Mouse (Mus musculus) macrophage (primary cell): ENCODE data around the gene Ttc24. TPM values are rescaled to one million over a fixed set of nuclear protein-coding genes. Genes with fewer than 3 reads are reported as not detected.

Experiments
- polyA plus RNA-seq: library from polyadenylated mRNA; stranded (reverse); fragments of 250-400 nt; gene quantifications from 3 replicates; pipeline ENCODE4 v1.2.4, GENCODE M21; 2018; ENCODE audit warnings: inconsistent platforms

Ttc24 gene
- polyA plus RNA-seq, 1 experiment from 2014 or later, result not detected

Other genes with a start within 250 kb of the Ttc24 start
- gene Sh2d2a, start 231.5 kb downstream of the Ttc24 start, polyA plus RNA-seq, result not detected in 3 replicates
- gene Prcc, start 192.7 kb downstream of the Ttc24 start, polyA plus RNA-seq, result 21.8 to 30.4 TPM (median 26.0 TPM) in 3 replicates
- 101 to 165 TPM (median 143 TPM) in 3 replicates for gene Hdgf, start 172.0 kb downstream of the Ttc24 start, polyA plus RNA-seq
- gene Mrpl24, start 158.8 kb downstream of the Ttc24 start, polyA plus RNA-seq, result 54.3 to 77.0 TPM (median 59.3 TPM) in 3 replicates
- gene Isg20l2, start 148.0 kb downstream of the Ttc24 start, polyA plus RNA-seq, result 14.0 to 16.8 TPM (median 14.2 TPM) in 3 replicates
- 6.4 to 10.6 TPM (median 7.0 TPM) in 3 replicates for gene Rrnad1, start 147.6 kb downstream of the Ttc24 start, polyA plus RNA-seq
- gene Crabp2, start 129.6 kb downstream of the Ttc24 start, polyA plus RNA-seq, result not detected in 3 replicates
- gene Nes, start 107.2 kb downstream of the Ttc24 start, polyA plus RNA-seq, result 0.35 to 2.8 TPM (median 2.5 TPM) in 3 replicates
- not detected in 3 replicates for gene Bcan, start 78.1 kb downstream of the Ttc24 start, polyA plus RNA-seq
- not detected in 3 replicates for gene Hapln2, start 50.7 kb downstream of the Ttc24 start, polyA plus RNA-seq
- gene Gpatch4, start 35.2 kb downstream of the Ttc24 start, polyA plus RNA-seq, result 6.3 to 30.7 TPM (median 19.6 TPM) in 3 replicates
- 66.0 to 99.6 TPM (median 82.3 TPM) in 3 replicates for gene Naxe, start 19.8 kb downstream of the Ttc24 start, polyA plus RNA-seq
- 2.5 to 4.1 TPM (median 3.7 TPM) in 3 replicates for gene Iqgap3, start 3.7 kb upstream of the Ttc24 start, polyA plus RNA-seq
- gene Mef2d, start 64.1 kb upstream of the Ttc24 start, polyA plus RNA-seq, result 37.8 to 68.1 TPM (median 46.3 TPM) in 3 replicates
- gene Rhbg, start 176.4 kb upstream of the Ttc24 start, polyA plus RNA-seq, result not detected in 3 replicates
- gene Gm38392, start 208.9 kb upstream of the Ttc24 start, polyA plus RNA-seq, result not detected in 3 replicates
- 2.0 to 2.8 TPM (median 2.1 TPM) in 3 replicates for gene Tsacc, start 218.7 kb upstream of the Ttc24 start, polyA plus RNA-seq
- gene Cct3, start 218.8 kb upstream of the Ttc24 start, polyA plus RNA-seq, result 72.7 to 217 TPM (median 87.3 TPM) in 3 replicates
- gene Glmp, start 246.7 kb upstream of the Ttc24 start, polyA plus RNA-seq, result 347 to 461 TPM (median 393 TPM) in 3 replicates